Mouse (Mus musculus): ENCODE data around the gene Trappc2l. TPM values are rescaled to one million over a fixed set of nuclear protein-coding genes. Genes with fewer than 3 reads are reported as not detected.

Gene Trappc2l
- polyA plus RNA-seq, 1 experiment from 2014 or later = 84.8 TPM

- Histone ChIP-seq H3K9me3 (ENCODE audit: control insufficient read depth, low read length) (no peaks in the 10 kb centered on the region), H3K4me1 (ENCODE audit: control insufficient read depth in 2 of 2, insufficient read depth in 2 of 2, low read length in 2 of 2) (peaks cover 26 to 31% of the 10 kb centered on the region in 2 experiments), H3K27me3 (ENCODE audit: control insufficient read depth, insufficient read depth, low read length) (no peaks in the 10 kb centered on the region), H3K36me3 (ENCODE audit: control insufficient read depth, insufficient read depth, low read length) (peaks cover 31% of the 10 kb centered on the region; the same call in 1 of the 2 replicates), H3K27ac (replicated peaks in 1 of 2; ENCODE audit: control insufficient read depth in 1 of 2, insufficient read depth in 1 of 2, low read depth in 2 of 2, low read length in 2 of 2) (peak overlapping the region in 1 of 2 experiments; percentile 20; a peak in 1 of 4 replicates), H3K9ac (ENCODE audit: low read length) (no peak overlapping the region), H3K4me3 (ENCODE audit: control insufficient read depth in 1 of 2, insufficient read depth in 1 of 2, low read depth in 1 of 2, low read length in 2 of 2) (no peak overlapping the region), H3K4me2 (ENCODE audit: low read length) (no peak overlapping the region)
- ATAC-seq (ENCODE audit: insufficient number of reproducible peaks, insufficient read depth, low FRiP score, low read depth) = no peak
- 80% methylated on average over 9 of the region's 9 CpGs for WGBS
Observed at GRCm38 (mm10) chr8:122637230-122637629, 25.8 kb downstream of the Trappc2l start.

DNA sequence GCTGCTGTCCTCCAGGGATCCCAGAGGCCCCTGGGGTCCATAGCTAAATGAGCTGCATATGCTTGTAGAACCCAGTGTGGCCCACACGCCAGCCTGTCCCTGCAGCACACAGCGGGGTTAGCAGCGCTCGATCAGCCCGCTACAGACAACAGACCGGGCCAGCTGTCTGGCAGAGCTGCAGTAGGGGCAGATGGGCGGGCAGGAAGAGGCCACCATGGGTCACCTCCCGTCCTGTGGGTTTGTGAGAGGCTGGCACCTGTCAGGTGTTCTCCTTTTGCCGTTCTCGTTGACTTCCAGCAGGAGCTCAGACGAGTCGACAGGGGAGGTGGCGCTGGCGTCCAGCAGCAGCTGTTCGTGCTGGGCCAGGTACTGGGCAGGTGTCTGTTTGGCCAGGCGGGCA is 27.2 kb downstream of the Trappc2l start:
- Histone ChIP-seq H3K9ac (ENCODE audit: low read length) (no peak overlapping the region), H3K4me3 (ENCODE audit: control insufficient read depth in 1 of 2, insufficient read depth in 1 of 2, low read depth in 1 of 2, low read length in 2 of 2) (no peak overlapping the region), H3K4me1 (ENCODE audit: control insufficient read depth in 2 of 2, insufficient read depth in 2 of 2, low read length in 2 of 2) (peaks cover 30 to 36% of the 10 kb centered on the region in 2 experiments), H3K4me2 (ENCODE audit: low read length) (no peak overlapping the region), H3K27me3 (ENCODE audit: control insufficient read depth, insufficient read depth, low read length) (no peaks in the 10 kb centered on the region), H3K36me3 (ENCODE audit: control insufficient read depth, insufficient read depth, low read length) (peaks cover 25% of the 10 kb centered on the region; the same call in 1 of the 2 replicates), H3K9me3 (ENCODE audit: control insufficient read depth, low read length) (no peaks in the 10 kb centered on the region), H3K27ac (replicated peaks in 1 of 2; ENCODE audit: control insufficient read depth in 1 of 2, insufficient read depth in 1 of 2, low read depth in 2 of 2, low read length in 2 of 2) (no peak overlapping the region)
- WGBS = 81% methylated on average over 16 of the region's 16 CpGs
- ATAC-seq (ENCODE audit: insufficient number of reproducible peaks, insufficient read depth, low FRiP score, low read depth) = no peak

GRCm38 (mm10) chr8:122639521-122640248 is 28.2 kb downstream of the Trappc2l start:
- no peak overlapping the region for H3K4me3 ChIP-seq (ENCODE audit: control insufficient read depth in 1 of 2, insufficient read depth in 1 of 2, low read depth in 1 of 2, low read length in 2 of 2)
- WGBS = 51% methylated on average over 16 of the region's 16 CpGs
- no peak overlapping the region for H3K27ac ChIP-seq (replicated peaks in 1 of 2; ENCODE audit: control insufficient read depth in 1 of 2, insufficient read depth in 1 of 2, low read depth in 2 of 2, low read length in 2 of 2)
- peaks cover 30 to 41% of the 10 kb centered on the region in 2 experiments for H3K4me1 ChIP-seq (ENCODE audit: control insufficient read depth in 2 of 2, insufficient read depth in 2 of 2, low read length in 2 of 2)
- H3K4me2 ChIP-seq (ENCODE audit: low read length) = no peak overlapping the region
- no peaks in the 10 kb centered on the region for H3K9me3 ChIP-seq (ENCODE audit: control insufficient read depth, low read length)
- ATAC-seq (ENCODE audit: insufficient number of reproducible peaks, insufficient read depth, low FRiP score, low read depth) = no peak
- no peak overlapping the region for H3K9ac ChIP-seq (ENCODE audit: low read length)
- H3K27me3 ChIP-seq (ENCODE audit: control insufficient read depth, insufficient read depth, low read length) = no peaks in the 10 kb centered on the region
- H3K36me3 ChIP-seq (ENCODE audit: control insufficient read depth, insufficient read depth, low read length) = peaks cover 25% of the 10 kb centered on the region; the same call in 1 of the 2 replicates

GRCm38 (mm10) chr8:122640825-122641224 is 29.4 kb downstream of the Trappc2l start:
- no peaks in the 10 kb centered on the region for H3K9me3 ChIP-seq (ENCODE audit: control insufficient read depth, low read length)
- ATAC-seq (ENCODE audit: insufficient number of reproducible peaks, insufficient read depth, low FRiP score, low read depth) = no peak

GRCm38 (mm10) chr8:122641406-122641805 is 30.0 kb downstream of the Trappc2l start:
- Histone ChIP-seq H3K27me3 (ENCODE audit: control insufficient read depth, insufficient read depth, low read length) (no peaks in the 10 kb centered on the region), H3K27ac (replicated peaks in 1 of 2; ENCODE audit: control insufficient read depth in 1 of 2, insufficient read depth in 1 of 2, low read depth in 2 of 2, low read length in 2 of 2) (no peak overlapping the region), H3K4me3 (ENCODE audit: control insufficient read depth in 1 of 2, insufficient read depth in 1 of 2, low read depth in 1 of 2, low read length in 2 of 2) (no peak overlapping the region), H3K9me3 (ENCODE audit: control insufficient read depth, low read length) (no peaks in the 10 kb centered on the region), H3K4me2 (ENCODE audit: low read length) (no peak overlapping the region), H3K36me3 (ENCODE audit: control insufficient read depth, insufficient read depth, low read length) (peaks cover 16% of the 10 kb centered on the region; the same call in 1 of the 2 replicates), H3K9ac (ENCODE audit: low read length) (no peak overlapping the region), H3K4me1 (ENCODE audit: control insufficient read depth in 2 of 2, insufficient read depth in 2 of 2, low read length in 2 of 2) (peaks cover 27 to 37% of the 10 kb centered on the region in 2 experiments)
- WGBS = 83% methylated on average over 15 of the region's 15 CpGs
- ATAC-seq (ENCODE audit: insufficient number of reproducible peaks, insufficient read depth, low FRiP score, low read depth) = no peak

More at GRCm38 (mm10) chr8:122640825-122641224, 29.4 kb downstream of the Trappc2l start:
- 66% methylated on average over 4 of the region's 4 CpGs for WGBS
- Histone ChIP-seq H3K36me3 (ENCODE audit: control insufficient read depth, insufficient read depth, low read length) (peaks cover 16% of the 10 kb centered on the region; the same call in 1 of the 2 replicates), H3K4me3 (ENCODE audit: control insufficient read depth in 1 of 2, insufficient read depth in 1 of 2, low read depth in 1 of 2, low read length in 2 of 2) (no peak overlapping the region), H3K9ac (ENCODE audit: low read length) (no peak overlapping the region), H3K4me1 (ENCODE audit: control insufficient read depth in 2 of 2, insufficient read depth in 2 of 2, low read length in 2 of 2) (peaks cover 26 to 35% of the 10 kb centered on the region in 2 experiments), H3K27me3 (ENCODE audit: control insufficient read depth, insufficient read depth, low read length) (no peaks in the 10 kb centered on the region), H3K27ac (replicated peaks in 1 of 2; ENCODE audit: control insufficient read depth in 1 of 2, insufficient read depth in 1 of 2, low read depth in 2 of 2, low read length in 2 of 2) (no peak overlapping the region), H3K4me2 (ENCODE audit: low read length) (no peak overlapping the region)

DNA sequence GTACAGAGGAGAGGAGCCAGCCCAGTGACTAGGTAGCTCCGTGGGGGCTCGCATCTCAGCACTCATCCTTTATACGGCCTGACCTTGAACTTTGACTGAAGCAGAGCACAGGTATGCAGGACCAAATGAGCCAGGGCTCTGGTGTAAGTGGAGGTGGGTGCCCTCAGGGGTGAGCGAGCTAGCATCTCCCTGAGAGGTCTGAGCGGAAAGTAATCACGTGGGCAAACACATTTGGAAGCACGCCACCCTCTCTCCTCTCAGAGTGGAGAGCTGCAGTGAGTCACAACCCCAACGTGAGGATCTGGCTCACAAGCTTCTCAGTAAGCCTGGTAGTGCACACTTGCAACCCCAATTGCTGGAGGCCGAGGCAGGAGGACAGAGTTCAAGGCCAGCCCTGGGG is 30.6 kb downstream of the Trappc2l start:
- H3K4me3 ChIP-seq (ENCODE audit: control insufficient read depth in 1 of 2, insufficient read depth in 1 of 2, low read depth in 1 of 2, low read length in 2 of 2) = no peak overlapping the region
- H3K27me3 ChIP-seq (ENCODE audit: control insufficient read depth, insufficient read depth, low read length) = no peaks in the 10 kb centered on the region
- H3K9me3 ChIP-seq (ENCODE audit: control insufficient read depth, low read length) = no peaks in the 10 kb centered on the region
- no peak overlapping the region for H3K9ac ChIP-seq (ENCODE audit: low read length)
- H3K4me2 ChIP-seq (ENCODE audit: low read length) = no peak overlapping the region
- peaks cover 25 to 36% of the 10 kb centered on the region in 2 experiments for H3K4me1 ChIP-seq (ENCODE audit: control insufficient read depth in 2 of 2, insufficient read depth in 2 of 2, low read length in 2 of 2)
- no peak for ATAC-seq (ENCODE audit: insufficient number of reproducible peaks, insufficient read depth, low FRiP score, low read depth)
- peaks cover 14% of the 10 kb centered on the region; the same call in 1 of the 2 replicates for H3K36me3 ChIP-seq (ENCODE audit: control insufficient read depth, insufficient read depth, low read length)
- WGBS = 34% methylated on average over 9 of the region's 9 CpGs
- H3K27ac ChIP-seq (replicated peaks in 1 of 2; ENCODE audit: control insufficient read depth in 1 of 2, insufficient read depth in 1 of 2, low read depth in 2 of 2, low read length in 2 of 2) = no peak overlapping the region

- Histone ChIP-seq H3K9me3 (ENCODE audit: control insufficient read depth, low read length) (no peaks in the 10 kb centered on the region), H3K36me3 (ENCODE audit: control insufficient read depth, insufficient read depth, low read length) (peaks cover 17% of the 10 kb centered on the region; the same call in 1 of the 2 replicates), H3K9ac (ENCODE audit: low read length) (no peak overlapping the region), H3K4me2 (ENCODE audit: low read length) (no peak overlapping the region), H3K27me3 (ENCODE audit: control insufficient read depth, insufficient read depth, low read length) (no peaks in the 10 kb centered on the region), H3K4me3 (ENCODE audit: control insufficient read depth in 1 of 2, insufficient read depth in 1 of 2, low read depth in 1 of 2, low read length in 2 of 2) (no peak overlapping the region), H3K27ac (replicated peaks in 1 of 2; ENCODE audit: control insufficient read depth in 1 of 2, insufficient read depth in 1 of 2, low read depth in 2 of 2, low read length in 2 of 2) (no peak overlapping the region), H3K4me1 (ENCODE audit: control insufficient read depth in 2 of 2, insufficient read depth in 2 of 2, low read length in 2 of 2) (peaks cover 20 to 32% of the 10 kb centered on the region in 2 experiments)
- no peak for ATAC-seq (ENCODE audit: insufficient number of reproducible peaks, insufficient read depth, low FRiP score, low read depth)
- 52% methylated on average over 6 of the region's 6 CpGs for WGBS
Observed at GRCm38 (mm10) chr8:122644175-122644954, 32.9 kb downstream of the Trappc2l start.
